Mouse (Mus musculus) brain, adult 2 months (tissue): Measurements from ENCODE around the gene Cmip.
A peak's percentile ranks its signal among the peaks of the same experiment; 100 is the strongest.

Source experiments
- DNase-seq: peaks from one replicate; pipeline ENCODE4 v3.0.0; 2011; ENCODE audit warnings: low read depth, low spot score

The Cmip gene

DNA sequence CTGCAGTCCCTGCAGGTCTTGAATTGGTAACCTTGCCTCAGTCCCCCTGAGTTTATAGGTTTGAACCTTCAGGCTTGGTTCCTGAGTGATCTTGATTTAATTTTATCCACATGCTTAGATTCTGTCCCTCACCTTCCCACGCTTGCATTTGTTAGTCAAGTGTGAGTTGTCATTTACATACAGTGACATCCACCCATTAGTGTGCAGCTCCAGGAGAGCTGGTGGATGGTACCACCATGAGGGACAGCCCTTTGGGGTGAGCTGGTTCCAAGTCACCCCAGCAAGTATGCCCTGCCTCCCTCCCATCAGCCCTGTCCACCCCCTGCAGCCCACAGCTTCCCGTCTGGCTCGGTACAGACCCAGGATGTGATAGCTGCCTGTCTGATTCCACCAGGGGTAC, 117.2 kb downstream of the Cmip start:
- peak; percentile 62 for DNase-seq

DNA sequence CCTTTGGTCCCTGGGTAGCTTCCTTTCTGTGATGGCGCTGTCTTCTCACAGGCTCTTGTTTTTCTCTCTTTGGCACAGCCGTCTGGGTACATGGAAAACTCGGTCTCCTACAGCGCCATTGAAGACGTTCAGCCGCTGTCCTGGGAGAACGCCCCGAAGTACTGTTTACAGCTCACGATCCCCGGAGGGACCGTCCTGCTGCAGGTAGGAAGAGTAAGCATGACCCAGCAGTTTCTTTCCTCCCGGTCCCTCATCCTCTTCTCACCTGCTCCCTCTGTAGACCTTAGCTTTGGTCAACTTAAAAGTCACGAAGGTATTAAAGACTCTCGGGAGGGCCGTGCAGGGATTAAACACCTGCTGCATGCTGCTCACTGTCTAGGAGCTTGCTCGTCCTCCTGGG, 120.1 kb downstream of the Cmip start:
- no peak for DNase-seq

DNA sequence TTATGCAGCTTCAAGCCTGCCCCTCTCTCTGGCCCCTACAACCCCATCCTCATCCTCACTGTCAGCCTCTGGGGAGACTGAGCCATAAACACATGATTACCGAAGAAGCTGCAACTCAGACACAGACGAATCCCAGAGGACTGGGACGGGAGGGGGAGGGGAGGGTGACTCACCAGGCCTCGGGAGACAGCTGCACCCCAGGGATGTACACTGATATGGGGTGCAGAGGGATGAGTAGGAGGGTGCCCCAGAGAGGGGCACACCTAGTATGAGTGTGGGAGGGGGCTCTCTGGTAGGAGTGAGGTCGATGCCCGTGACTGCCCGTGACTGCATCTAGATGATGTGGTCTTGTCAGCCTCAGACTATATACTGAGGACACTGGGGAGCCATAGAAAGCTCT, 121.8 kb downstream of the Cmip start:
- peak; percentile 76 for DNase-seq

GRCm38 (mm10) chr8:117379131-117379530, 122.3 kb downstream of the Cmip start:
- peak; percentile 91 for DNase-seq

DNA sequence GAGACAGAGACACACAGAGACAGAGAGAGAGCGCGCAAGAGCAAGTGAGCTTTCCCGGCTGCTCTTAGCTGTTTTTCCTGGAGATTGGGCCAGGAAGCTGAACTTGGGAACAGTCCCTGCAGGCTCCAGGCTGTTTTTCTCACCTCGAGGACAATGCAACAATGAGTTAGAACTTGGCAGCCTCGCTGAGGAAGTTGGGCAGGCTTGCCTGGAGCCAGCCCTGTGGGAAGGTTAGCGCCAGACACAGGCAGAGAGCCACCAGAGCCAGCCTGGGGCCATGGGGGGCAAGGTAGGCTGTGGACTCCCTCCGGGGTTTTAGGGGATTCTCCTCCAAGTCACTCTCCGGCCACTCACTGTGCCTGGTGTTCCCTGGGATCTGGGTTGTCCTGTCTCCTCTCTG, 123.9 kb downstream of the Cmip start:
- peak; percentile 83 for DNase-seq

- peak; percentile 50 for DNase-seq
Measured at GRCm38 (mm10) chr8:117386142-117386541, 129.3 kb downstream of the Cmip start.

GRCm38 (mm10) chr8:117387642-117388041, 130.8 kb downstream of the Cmip start:
- DNase-seq: no peak

DNA sequence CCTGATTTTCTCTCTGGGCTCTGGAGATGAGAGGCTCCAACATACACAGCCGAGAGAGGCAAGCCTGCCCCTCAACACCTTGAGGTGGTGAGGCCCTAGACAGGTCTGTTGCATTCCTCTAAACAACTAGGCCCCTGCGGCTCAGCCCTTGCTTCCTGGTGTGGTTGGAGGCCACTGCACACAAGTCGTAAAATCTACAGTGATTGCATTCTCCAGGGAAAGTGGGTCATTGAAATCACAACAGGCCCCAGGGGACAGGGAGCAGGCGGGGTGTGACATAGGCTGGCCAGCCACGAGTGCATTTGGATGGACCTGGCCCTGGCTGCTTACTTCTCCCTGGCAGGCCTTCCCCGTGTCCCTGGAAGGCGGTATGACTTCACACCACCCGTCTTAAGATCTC, 131.5 kb downstream of the Cmip start:
- DNase-seq: peak; percentile 42

GRCm38 (mm10) chr8:117393853-117394252, 137.0 kb downstream of the Cmip start:
- DNase-seq: no peak

- peak; percentile 94 for DNase-seq
Measured at GRCm38 (mm10) chr8:117395055-117395454, 138.2 kb downstream of the Cmip start.

GRCm38 (mm10) chr8:117396884-117397283, 140.0 kb downstream of the Cmip start:
- no peak for DNase-seq

DNA sequence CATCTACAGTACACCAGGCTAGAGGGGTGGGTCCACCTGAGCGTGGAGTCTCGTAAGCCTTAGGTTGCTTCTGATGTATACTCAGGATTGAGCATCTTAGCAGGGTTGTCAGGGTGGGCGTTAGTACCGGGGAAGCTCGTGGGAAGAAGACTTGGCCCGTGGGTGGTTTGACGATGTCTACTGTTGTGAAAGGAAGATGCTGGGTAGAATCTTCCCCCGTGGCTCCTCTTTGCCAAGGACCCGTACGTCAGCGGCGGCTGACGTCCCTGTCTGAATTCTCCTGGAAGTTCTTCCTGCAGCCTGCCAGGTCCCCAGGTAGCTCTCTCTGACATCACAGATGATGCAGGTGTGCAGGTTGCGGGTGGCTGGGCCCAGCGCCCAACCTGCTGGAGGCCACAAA, 140.9 kb downstream of the Cmip start:
- peak; percentile 37 for DNase-seq

- peak; percentile 39 for DNase-seq
Measured at GRCm38 (mm10) chr8:117399229-117399628, 142.4 kb downstream of the Cmip start.

- no peak for DNase-seq
Measured at GRCm38 (mm10) chr8:117400820-117401219, 144.0 kb downstream of the Cmip start.

DNA sequence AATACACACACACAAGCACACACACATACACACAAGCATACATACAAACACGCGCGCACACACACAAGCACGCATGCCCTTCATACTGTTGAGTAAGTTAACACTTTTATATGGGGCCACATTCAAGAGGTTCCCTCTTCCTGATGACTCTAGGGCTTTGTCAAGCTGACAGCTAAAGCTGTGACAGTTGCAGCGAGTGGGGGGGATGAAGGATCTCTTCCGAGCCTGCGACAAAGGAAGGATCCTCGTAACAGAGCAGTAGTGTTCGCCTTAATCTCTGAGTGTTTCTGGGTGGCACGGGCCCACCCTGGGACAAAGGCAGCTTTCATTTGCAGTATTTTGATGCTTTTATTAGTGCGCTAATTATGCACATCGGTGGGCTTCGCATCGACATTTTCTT, 145.0 kb downstream of the Cmip start:
- peak; percentile 54 for DNase-seq

DNA sequence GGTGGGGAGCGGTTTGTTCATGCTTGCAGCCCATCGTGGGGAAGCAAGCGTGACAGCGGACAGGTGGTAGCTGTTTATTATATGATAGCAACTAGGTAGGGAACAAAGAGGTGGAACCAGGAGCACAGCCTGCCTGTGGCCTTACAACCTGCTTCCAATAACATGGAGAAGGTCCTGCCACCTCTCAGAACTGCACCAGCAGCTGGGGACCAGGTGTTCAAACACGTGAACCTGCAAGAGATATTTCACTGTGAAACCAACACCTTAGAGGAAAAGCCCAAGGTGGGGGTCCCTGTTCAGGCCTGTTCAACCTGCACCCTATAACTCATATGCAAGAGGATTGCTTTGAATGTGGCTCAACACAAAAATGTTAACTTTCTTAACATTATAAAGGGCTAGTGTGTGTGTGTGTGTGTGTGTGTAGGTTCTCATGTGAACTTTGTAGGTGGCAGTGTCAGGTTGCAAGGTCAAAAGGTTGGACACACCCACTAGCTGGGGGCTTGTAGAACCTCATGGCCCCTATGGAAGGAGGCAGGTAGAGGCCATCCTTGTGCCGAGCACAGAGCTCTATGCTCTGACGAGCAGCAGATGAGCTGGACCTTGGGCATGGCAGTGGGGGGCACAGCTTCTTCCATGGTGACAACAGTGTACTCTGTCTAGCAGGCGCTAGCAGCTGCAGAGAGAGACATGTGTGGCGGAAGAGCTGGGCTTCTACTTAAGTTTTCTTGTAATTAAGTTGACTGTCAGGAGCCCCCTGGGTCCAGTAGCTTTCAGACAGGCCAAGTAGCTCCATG, 146.2 kb downstream of the Cmip start:
- no peak for DNase-seq

DNA sequence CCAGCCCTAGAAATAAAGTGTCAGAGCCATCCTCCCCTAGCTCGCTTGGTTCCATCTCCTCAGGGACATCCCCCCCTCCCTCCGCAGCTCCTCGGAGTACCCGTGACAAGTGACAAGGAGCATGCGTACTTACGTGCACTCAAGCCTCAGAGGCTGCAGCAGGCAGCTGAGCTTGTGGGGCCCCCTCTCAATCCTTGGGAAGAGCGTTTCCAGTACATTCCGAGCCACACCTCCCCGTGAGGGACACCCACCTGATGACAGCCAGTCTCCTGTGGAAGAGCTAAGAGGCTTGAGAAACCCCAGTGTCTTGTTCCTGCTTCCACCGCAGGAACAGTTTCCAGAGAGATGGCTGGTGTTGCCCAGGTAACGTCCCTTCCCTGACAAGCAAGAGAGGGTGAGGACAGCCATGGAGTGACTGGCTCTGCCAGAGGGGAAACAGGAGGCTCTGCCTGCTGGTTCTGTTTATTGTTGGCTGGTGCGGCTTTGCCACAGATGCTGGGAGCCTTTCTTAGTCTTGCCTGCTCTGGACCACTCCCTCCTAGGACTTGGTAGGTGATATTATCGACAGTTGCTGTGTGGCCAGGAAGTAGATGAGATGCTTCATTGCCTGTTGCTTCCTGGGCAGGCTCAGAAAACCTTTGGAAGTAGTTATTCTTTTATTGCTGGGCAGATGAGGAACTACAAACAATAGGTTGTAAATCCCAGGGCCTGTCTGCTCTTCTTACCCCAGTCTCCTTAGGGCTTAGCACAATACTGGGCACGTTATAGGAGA, 147.0 kb downstream of the Cmip start:
- DNase-seq: peak; percentile 84

GRCm38 (mm10) chr8:117406081-117406480, 149.2 kb downstream of the Cmip start:
- DNase-seq: peak; percentile 78

DNA sequence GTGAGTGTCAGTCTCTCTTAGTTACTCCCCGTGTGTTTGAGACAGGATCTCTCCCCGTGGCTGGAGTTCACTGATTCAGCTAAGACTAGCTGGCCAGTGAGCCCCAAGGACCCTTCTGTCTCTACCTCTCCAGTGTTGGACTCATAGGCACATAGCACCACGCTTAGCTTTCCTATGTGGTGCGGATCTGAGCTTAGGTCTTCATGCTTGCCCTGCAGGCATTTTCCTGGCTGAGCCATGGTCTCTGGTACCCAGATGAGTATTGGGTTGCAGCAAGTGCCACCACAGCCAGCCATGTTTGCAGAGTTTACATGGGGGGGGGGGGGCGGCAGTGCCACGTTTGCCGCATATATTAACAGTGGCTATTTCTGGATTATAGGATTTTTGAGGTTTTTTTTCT, 151.8 kb downstream of the Cmip start:
- DNase-seq: no peak

DNA sequence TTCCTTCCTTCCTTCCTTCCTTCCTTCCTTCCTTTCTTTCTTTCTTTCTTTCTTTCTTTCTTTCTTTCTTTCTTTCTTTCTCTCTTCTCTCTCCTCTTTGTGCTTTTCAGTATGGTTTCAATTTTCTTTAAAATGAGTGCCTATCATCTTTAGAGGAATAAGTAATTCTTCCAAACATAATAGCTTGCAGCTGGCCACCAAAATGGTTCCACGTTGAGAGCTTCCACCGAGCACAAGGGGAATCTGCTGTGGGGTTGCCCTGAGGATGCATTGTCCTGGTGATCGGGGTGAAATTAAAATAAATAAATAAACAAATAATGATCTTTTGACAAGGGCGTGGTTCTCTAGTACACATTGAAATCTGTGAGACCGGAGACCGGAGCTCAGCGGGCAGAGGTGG, 152.2 kb downstream of the Cmip start:
- DNase-seq: no peak

DNA sequence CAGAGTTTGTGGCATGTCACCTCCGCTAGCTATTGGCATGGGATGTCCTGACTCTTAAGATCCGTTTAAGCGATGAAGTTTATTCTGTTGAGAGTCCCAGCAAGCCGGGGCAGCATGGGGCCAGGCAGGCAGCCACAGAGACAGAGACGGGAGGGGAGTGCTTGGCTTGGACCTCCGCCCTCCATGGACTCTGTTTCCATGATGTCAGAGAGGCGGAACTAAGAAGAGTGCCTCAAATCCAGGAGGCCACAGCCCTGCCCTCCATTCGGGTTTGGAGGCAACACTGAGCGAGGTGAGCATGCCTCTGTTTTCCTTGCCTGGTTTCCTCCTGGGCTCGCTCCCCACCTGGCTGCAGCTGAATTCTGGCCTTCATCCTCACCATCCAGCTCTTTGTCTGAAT, 153.5 kb downstream of the Cmip start:
- no peak for DNase-seq

DNA sequence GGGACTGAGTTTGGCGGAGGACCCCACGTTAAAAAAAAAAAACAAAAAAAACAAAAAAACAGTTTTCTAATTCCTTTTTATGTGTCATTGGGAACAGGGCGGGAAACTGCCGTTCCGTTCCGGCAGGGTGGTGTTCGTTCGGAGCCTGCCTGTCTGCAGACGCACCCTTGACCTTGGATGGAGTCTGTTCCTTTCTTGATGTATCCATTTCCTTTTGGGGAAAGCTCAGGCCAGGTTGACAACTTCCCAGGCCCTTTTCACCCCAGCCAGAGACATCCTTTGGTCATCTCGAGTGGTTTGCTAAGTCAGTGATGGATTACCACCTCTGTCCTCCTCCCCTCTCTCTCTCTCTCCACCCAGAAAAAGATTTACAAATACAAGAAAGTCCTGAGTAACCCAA, 154.0 kb downstream of the Cmip start:
- no peak for DNase-seq

GRCm38 (mm10) chr8:117412232-117412631, 155.4 kb downstream of the Cmip start:
- no peak for DNase-seq
